Mouse (Mus musculus) CH12F3 (cell line): ENCODE measurements around the gene St3gal6.

Experiments
- in situ Hi-C: fragments of 300-500 bp; cut with MboI; formaldehyde crosslinking; loops from 2 replicates; pipeline ENCODE4 v1.14.3; 2020; ENCODE audit warnings: low sequenced_read_pairs

The St3gal6 gene

DNA sequence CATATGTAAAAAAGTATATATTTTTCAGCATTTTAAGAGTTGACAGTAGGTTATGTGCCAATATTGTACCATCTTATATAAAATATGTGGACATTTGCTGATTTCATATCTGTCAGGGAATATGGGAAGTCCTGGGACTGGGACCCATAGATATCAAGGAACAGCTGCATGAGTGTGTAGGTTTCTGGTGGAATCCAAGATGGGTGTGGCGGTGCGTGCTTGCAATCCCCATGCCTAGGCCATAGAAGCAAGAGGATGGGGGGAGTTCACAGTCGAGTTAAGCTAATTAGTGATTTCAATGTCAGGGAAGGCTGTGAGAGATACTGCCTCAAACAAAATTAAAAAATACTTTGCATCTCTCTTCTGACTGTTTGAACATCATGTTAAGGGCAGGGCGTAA is 75.0 kb downstream of the St3gal6 start:
- in situ Hi-C loops = loop anchor here (25.0 kb wide), 1 partner anchor 963 kb away; the partner anchor contains the start of gene Gabrr3

- in situ Hi-C loops = loop anchor here (25.0 kb wide), 1 partner anchor 966 kb away; the partner anchor contains the start of gene Gabrr3
Observed at GRCm38 (mm10) chr16:58446281-58447259, 77.5 kb downstream of the St3gal6 start.

DNA sequence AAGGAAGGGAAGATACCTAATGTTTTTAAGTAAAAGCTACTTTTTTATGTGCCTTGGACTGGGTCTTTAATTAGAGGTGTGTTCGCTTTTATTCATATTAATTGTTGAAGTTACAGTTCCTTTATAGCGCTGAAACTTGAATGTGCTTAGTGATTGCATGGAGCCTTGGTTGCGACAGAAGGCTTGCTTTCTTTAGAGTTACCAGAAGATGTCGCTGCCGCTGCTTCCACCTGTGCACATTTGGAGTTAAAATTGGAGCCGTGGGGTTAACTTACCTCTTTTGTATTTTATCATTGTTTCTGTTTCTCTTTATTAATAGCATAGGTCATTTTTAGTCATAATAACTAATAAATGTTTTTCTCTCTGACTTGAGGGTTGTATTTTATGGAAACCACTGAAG is 79.3 kb downstream of the St3gal6 start:
- in situ Hi-C loops = loop anchor here (25.0 kb wide), 1 partner anchor 968 kb away; the partner anchor contains the start of gene Gabrr3

GRCm38 (mm10) chr16:58432384-58432783 is 91.7 kb downstream of the St3gal6 start:
- in situ Hi-C loops = loop anchor here (25.0 kb wide), 1 partner anchor 980 kb away; the partner anchor contains the start of gene Gabrr3

GRCm38 (mm10) chr16:58430246-58430645 is 93.8 kb downstream of the St3gal6 start:
- in situ Hi-C loops = loop anchor here (25.0 kb wide), 1 partner anchor 982 kb away; the partner anchor contains the start of gene Gabrr3

- in situ Hi-C loops = no loop called here
Observed at GRCm38 (mm10) chr16:58421696-58422354, 102.2 kb downstream of the St3gal6 start.
